Mouse (Mus musculus) heart, adult 9 months (tissue): Measurements from ENCODE around the gene Arl5c.

Source experiments
- DNase-seq, 2 experiments: peaks; one replicate each; pipeline ENCODE4 v3.0.0; 2022; ENCODE audit warnings: low spot score in 2 of 2

Arl5c gene

DNA sequence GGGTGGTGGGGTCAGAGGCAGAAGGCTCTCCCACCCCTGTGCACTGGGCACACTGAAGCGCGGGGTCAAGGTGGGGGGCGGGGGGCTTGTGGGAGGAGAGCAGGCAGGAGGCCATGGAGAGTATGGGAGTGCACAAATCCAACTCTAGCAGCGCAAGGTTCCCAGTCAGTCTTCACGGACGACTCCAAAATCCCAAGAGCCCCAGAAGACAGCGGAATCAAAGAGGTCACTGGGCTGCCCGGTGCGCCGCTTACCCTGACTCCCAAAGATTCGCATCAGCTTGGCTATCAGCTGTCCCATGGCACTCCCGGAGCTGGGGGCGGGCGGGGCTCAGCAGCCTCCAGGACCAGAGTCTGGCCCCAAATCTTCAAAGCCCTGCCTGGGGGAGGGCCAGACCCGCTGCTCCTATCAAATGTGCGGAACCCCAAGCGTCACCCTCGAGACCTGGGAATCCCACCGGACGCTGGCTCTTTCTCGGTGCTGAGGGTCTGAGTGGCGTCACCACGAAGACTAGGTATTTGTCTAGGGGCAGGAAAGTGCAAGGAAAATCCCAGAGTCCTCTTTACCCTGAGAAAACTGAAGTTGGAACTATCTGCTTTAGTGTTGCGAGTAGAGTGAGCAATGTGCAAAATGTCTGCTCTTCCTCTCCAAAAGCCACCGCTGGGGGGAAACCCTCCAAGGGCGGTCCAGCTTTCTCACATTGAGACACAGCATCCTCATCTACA lies at the start of gene Arl5c:
Gene Arl5c (minus strand): TSS at position 618 of the 725 bp plus-strand sequence.
- DNase-seq, result peak; percentile 59 to 62

DNA sequence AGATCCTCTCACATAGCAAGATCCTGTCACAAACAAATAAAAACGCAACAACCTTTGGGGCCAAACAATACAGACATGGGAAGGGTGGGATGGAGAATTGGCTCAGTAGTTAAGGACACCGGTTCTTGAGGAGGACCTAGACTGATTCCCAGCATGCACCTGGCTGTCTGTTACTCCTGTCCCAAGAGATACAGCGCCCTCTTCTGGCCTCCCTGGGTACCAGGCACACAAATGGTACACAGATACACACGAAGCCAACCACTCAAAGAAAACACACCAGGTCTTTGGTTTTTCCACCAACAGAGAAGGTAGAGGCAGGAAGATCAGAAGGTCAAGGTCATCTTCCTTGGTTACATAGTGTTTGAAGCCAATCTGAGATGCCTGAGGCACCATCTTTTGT lies 49.6 kb upstream of the Arl5c start:
- DNase-seq, result no peak

DNA sequence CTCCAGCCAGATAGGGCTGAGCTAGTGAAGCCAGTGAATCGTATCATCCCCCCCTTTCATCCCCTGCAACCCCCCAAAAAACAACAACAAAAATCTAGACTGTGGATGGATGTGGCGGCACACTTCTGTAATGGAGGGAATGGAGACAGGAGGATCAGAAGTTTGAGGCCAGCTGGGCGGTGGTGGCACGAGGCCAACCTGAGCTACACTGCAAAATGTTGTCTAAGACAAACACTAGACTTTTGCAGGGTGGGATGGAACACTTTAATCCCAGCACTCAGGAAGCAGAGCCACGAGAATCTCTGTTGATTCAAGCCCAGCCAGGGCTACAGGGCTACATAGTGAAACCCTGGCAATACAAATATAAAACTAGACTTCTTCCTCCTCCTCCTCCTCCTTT lies 48.1 kb upstream of the Arl5c start:
- DNase-seq, result no peak

DNA sequence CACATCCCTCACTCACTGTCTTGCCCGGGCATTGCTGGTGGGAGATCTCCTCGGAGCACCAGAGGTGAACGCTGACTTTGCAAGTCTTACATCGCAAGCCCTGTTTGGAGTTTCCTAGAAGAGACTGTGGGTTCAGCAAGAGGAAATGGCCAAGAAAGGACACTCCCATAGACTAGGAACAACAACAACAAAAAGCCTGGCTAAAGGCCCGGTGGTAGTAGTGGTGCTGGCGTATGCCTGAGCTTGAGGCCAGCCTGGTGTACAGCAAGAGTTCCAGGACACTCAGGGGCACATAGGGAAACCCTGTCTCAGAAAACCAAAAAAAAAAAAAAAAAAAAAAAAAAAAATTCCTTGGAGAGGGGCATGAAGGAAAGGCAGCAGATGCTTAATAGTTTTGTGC lies 46.8 kb upstream of the Arl5c start:
- no peak for DNase-seq

DNA sequence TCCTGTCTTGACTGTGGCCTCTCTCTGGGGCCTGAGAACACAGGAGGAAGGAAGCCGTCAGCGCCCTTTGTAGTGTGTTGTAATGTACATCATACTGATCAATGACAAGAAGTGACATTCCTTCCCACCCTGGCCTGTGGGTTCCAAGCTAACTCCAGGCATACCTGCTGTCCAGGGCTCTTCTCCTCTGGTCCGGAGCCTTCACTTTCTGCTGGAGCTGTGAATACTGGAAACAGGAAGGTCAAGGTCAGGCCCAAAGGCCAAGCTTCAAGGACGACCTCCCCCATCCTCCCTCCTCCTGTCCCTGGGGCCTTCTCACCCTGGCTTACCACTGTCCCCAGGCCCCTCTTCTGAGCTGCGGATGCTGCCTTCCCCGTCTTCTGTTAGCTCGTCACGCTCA lies 45.0 kb upstream of the Arl5c start:
- no peak for DNase-seq

DNA sequence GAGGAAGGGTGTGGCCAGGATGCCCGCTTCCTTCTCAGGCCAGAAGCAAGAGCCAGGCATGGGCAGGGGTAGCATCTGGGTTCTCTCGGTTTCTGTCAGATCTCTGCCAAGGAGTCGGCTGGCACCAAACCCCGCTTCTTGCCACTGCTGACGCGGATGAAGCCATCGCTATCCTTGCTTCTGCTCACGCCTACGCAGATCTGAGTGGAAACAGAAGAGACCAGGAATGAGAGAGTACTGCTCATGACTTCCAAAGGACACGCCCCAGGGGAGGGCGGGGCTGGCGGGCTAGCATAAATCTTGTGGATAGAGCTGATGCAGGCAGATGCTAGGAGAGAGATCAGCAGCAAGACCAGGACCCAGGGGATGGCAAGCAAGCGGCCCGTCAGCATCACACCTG lies 41.9 kb upstream of the Arl5c start:
- no peak for DNase-seq

GRCm38 (mm10) chr11:98035977-98036377 lies 40.0 kb upstream of the Arl5c start:
- peak in 1 of 2 experiments; percentile 40 for DNase-seq

GRCm38 (mm10) chr11:98034840-98035239 lies 38.9 kb upstream of the Arl5c start:
- no peak for DNase-seq

DNA sequence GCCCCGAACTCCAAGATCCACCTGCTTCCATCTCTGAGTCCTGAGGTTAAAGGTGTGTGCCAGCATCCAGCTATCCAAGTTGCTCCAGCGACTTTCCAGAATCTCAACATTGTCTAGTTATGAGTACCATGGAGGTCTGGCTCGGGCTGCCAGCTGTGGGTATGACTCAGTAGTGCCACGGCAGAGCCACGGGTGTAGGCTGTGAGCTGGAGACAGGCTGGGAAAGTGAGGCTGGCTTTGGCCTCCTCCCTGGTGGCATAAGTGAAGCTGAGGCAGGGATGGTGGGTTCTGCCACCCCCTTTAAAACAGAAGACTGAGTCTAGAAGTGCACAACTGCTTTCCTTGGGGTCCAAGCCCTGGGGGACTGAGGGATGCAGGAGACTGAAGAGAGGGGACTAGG lies 38.1 kb upstream of the Arl5c start:
- no peak for DNase-seq

DNA sequence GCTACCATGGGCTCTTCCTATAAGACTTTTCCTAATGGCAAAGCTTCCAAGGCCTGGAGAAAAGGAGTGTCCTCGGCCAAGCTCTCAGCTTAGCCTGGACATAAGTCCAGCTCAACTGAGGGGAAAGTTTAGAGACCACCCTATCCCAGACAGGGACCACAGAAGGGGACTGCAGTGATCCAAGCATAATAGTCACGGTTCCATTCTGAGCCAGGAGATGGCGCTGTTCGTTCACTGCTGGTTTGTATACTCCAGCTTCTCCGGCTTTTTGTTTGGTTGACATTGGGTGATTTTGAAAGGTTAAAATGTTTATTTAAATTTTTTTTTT lies 35.4 kb upstream of the Arl5c start:
- peak in 1 of 2 experiments; percentile 68 for DNase-seq

DNA sequence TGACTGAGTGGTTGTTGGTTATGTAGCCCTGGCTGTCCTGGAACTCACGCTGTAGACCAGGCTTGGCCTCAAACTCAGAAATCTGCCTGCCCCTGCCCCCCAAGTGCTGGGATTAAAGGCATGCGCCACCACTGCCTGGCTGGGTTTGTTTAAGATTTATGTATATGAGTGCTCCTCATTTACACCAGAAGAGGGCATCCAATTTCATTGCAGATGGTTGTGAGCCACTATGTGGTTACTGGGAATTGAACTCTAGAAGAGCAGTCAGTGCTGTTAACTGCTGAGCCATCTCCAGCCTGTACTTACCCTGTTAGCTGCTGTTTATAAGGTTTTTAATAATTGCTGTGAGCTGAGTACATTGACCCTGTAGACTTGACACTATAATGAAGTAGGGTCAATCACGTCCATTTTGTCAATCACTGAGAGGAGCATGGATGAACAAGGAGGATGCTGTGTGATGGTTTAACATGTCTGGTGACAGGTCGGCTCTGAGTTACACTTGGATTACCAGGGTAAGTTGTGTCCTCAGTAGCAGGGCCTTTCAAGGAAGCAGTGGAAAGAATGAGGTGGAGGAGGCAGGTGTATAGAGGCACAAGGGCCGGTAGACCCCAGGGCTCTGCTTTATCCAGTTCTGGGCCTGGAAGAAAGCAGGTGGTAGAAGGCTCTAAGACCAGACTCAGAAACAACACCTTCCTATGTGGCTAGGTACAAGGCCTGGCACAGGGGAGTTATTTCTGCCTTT lies 34.9 kb upstream of the Arl5c start:
- DNase-seq, result no peak

GRCm38 (mm10) chr11:98027785-98028184 lies 31.8 kb upstream of the Arl5c start:
- no peak for DNase-seq

GRCm38 (mm10) chr11:98027297-98027688 lies 31.3 kb upstream of the Arl5c start:
- DNase-seq, result no peak

- peak; percentile 89 to 94 for DNase-seq
Measured at GRCm38 (mm10) chr11:98026570-98027296, 30.8 kb upstream of the Arl5c start, which contains the start of gene Rpl19. TSS of gene Rpl19 (plus strand) at chr11:98026710.

DNA sequence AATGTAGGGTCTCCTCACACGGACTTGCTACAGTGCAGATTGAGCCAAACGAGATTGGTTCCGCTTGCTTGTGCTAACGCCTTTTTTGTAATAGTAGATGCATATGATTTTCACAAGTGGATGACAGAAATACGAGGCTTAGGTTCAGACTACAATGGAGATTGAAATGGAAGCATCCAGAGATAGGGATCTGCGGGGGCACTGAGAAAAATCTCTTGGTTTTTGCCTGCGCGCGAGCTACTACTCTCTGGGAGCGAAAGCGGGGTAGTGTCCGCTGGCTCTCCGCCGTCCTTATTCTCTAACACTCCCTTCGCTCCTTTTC lies 30.2 kb upstream of the Arl5c start:
- DNase-seq, result no peak

- DNase-seq, result no peak
Measured at GRCm38 (mm10) chr11:98024516-98024915, 28.5 kb upstream of the Arl5c start.

DNA sequence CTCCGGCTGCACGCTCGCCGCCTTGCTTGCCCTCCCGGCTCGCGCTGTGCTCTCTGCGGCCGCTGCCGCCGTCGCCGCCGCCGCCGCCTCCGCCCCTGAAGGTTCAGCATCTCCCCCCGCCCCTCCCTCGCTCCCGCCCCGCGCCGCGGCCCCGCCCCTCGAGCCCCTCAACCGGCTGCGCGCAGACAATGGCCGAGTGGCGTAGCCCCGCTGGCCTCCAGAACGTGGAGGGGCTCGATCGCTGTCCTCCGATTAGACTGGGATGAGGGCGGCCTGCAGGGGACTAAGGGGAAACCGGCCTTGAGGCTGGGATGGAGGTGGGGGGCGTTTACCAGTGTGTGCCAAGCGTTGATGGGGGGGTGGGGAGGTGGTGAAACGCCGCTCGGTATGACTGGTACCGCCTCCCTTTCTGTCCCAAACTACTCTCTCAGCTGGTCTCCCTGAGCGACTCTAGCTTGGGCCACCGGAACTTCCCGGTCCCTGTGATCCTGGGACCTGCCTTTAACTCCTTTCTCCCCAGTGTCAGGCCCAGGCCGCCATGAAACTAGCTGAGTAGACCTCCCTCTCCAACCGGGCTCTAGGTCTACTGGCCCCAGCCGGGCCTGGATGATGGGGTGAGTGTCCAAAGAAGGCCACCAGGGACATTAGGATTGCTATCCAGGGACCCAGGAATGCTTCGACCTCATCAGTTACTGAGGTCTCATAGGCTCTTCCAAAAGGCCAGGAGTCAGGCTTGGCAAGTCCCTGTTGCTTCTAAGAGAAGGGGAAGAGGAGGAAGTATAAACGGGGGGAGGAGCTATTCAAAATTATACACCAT lies 26.8 kb upstream of the Arl5c start, which contains the start of gene Cacnb1:
Gene Cacnb1 (minus strand): TSS at position 480 of the 817 bp plus-strand sequence.
- peak; percentile 60 to 64 for DNase-seq

DNA sequence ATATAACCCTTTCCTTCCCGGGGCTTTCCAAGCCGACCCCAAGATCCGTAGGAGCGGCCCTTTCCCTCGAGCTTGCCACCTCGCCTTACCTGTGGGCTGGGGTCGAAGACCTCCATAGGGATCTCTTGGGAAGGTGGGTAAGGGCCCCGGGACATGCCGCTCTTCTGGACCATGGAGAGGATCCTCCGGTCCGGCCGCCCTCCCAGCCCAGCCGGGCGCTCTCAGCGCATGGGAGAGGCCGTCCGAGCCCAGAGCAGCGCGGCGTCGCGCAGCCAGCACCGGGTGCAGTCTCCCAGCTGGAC lies 26.2 kb upstream of the Arl5c start:
- DNase-seq, result peak in 1 of 2 experiments; percentile 48

DNA sequence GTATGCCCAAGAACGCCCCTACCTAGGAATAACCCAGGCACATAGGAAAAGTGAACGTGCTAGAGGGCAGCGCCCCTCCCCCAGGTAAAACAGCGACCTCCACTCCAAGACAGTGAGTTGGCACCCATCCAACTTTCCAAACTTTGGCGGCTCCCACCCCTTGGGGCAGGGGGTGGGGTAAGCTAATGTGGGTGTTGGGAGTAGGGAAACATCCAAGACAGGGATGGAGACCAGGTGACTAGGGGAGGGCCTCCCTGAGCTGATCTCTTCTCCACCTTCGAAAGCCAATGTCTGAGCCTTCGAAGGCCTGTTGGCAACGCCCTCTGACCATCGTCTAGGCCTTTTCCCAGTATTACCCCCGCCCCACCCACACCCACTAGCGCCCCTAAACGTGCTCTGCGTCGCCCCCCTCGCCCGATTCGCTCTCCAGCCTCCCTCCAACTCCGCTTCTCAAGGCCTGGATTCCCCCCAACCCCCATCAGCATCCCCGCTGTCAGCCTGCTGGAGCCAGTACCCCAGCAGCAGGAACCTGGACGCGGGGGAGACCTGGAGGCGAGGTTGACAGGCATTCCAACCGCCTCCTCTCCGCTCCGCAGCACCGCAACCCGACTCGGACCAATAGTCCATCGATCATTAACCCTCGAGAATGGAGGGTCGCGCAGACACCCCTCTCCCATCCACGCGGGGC lies 25.7 kb upstream of the Arl5c start:
- no peak for DNase-seq

GRCm38 (mm10) chr11:98021118-98021517 lies 25.1 kb upstream of the Arl5c start:
- no peak for DNase-seq

DNA sequence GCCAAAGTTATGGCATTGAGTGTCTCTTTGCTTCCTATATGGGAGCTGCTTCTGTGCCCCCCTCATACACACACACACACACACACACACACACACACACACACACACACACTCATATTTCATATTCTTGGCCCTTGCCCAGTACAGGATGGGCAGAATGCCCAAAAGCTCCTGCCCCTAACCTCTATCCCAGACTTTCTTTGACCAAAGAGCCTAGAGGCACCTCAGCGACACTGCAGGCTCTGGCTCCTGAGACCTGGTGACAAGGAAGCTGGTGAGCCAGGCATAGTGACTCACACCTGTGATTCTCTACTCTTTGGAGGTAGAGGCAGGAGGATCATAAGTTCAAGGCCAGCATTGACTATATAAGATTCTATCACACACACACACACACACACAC lies 24.7 kb upstream of the Arl5c start:
- DNase-seq, result no peak
